Mouse (Mus musculus) ES-E14 (cell line): ENCODE measurements around the gene Myh7b. TPM values are rescaled to one million over a fixed set of nuclear protein-coding genes. Genes with fewer than 3 reads are reported as not detected.
A peak's percentile ranks its signal among the peaks of the same experiment; 100 is the strongest.

Experiments used
- DNase-seq: peaks from one replicate; pipeline ENCODE4 v3.0.0-alpha.2; 2013; ENCODE audit warnings: low read depth, low spot score
- H3K27ac ChIP-seq: 2 replicates; pipeline ENCODE4 v1.5.1; 2012; ENCODE audit warnings: low read depth, mild to moderate bottlenecking, low read length, moderate library complexity, mixed read lengths; ENCODE audit not compliant: poor library complexity, insufficient read depth, severe bottlenecking
- H3K36me3 ChIP-seq: 2 replicates; pipeline ENCODE4 v1.6.1; 2012; ENCODE audit warnings: mild to moderate bottlenecking, low read length, moderate library complexity, mixed read lengths; ENCODE audit not compliant: control insufficient read depth, poor library complexity, insufficient read depth, severe bottlenecking
- H3K4me1 ChIP-seq, 2 experiments: fragments of 150-350 bp in 1 of 2; sonication (generic) in 1 of 2; 2 replicates each; pipeline ENCODE4 v1.6.1; 2012; ENCODE audit warnings: low read length in 2 of 2, mild to moderate bottlenecking in 1 of 2, mixed read lengths in 1 of 2; ENCODE audit not compliant: control insufficient read depth in 2 of 2, insufficient read depth in 2 of 2, poor library complexity in 1 of 2
- H3K4me3 ChIP-seq, 2 experiments: fragments of 150-350 bp in 1 of 2; sonication (generic) in 1 of 2; 2 replicates each; pipeline ENCODE4 v1.5.1; 2012; ENCODE audit warnings: low read length in 2 of 2, low read depth in 1 of 2, mild to moderate bottlenecking in 1 of 2, mixed read lengths in 1 of 2; ENCODE audit not compliant: insufficient read depth in 1 of 2, poor library complexity in 1 of 2, severe bottlenecking in 1 of 2
- H3K9ac ChIP-seq: 2 replicates; pipeline ENCODE4 v1.6.1; 2012; ENCODE audit warnings: low read depth, mild to moderate bottlenecking, low read length, mixed read lengths; ENCODE audit not compliant: poor library complexity, insufficient read depth, severe bottlenecking
- H3K9me3 ChIP-seq: fragments of 150-350 bp; sonication (generic); 2 replicates; pipeline ENCODE4 v1.6.1; 2012; ENCODE audit warnings: low read depth, mild to moderate bottlenecking, low read length; ENCODE audit not compliant: control insufficient read depth, insufficient read depth
- CHD2 ChIP-seq: IDR thresholded peaks from 2 replicates; pipeline ENCODE4 v1.6.1; 2014; ENCODE audit warnings: mild to moderate bottlenecking, low read depth, low read length, inconsistent platforms
- HCFC1 ChIP-seq: IDR thresholded peaks from 2 replicates; pipeline ENCODE4 v1.6.1; 2012; ENCODE audit warnings: low read length, inconsistent platforms, borderline replicate concordance; ENCODE audit not compliant: insufficient read depth
- MAFK ChIP-seq: IDR thresholded peaks from 2 replicates; pipeline ENCODE4 v1.6.1; 2014; ENCODE audit warnings: mild to moderate bottlenecking, low read depth, low read length, inconsistent platforms; ENCODE audit not compliant: insufficient read depth
- ZC3H11A ChIP-seq: IDR thresholded peaks from 2 replicates; pipeline ENCODE4 v1.6.1; 2012; ENCODE audit warnings: low read depth, mild to moderate bottlenecking, inconsistent platforms, low read length, borderline replicate concordance
- ZNF384 ChIP-seq: IDR thresholded peaks from 2 replicates; pipeline ENCODE4 v1.6.1; 2012; ENCODE audit warnings: low read depth, low read length, inconsistent platforms
- in situ Hi-C, 2 experiments: fragments of 600-800 bp; cut with MboI; formaldehyde crosslinking; loops; one replicate each; pipeline ENCODE4 v1.15.1; 2025; ENCODE audit warnings: low sequenced_read_pairs in 2 of 2, inconsistent platforms in 1 of 2; ENCODE audit not compliant: unreplicated experiment in 2 of 2
- total RNA-seq: library from RNA; depleted of rRNA; stranded (reverse); fragments of 300-350 nt; gene quantifications from 2 replicates; pipeline ENCODE4 v1.2.3, GENCODE M21; 2012

Myh7b gene
- total RNA-seq, 1 experiment, result 5.4 TPM

DNA sequence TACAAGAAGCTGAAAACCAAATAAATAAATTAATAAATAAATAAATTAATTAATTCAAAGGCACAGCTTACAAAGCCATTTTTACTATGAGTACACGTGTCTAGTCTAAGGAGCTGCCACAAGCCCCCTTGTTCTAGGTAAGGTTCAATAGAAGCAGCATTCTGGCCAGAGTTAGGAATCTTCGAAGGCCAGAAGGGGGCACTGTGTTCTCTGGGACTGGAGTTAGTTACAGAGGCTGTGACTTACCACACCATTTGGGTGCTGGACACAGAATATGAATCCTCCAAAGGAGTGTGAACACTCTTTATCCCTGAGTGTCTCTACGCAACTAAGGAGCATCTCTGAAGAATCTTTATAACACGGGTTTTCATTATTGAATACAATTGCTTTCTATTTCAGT, 57.4 kb downstream of the Myh7b start:
- TF ChIP-seq CHD2, result no peak
- H3K36me3 ChIP-seq, result no peaks in the 10 kb centered on the region; the same call in 1 of the 2 replicates
- peak; percentile 59 for DNase-seq
- in situ Hi-C loops, result no loop called here
- H3K27ac ChIP-seq, result no peak overlapping the region
- no peak overlapping the region for H3K9ac ChIP-seq
- H3K4me1 ChIP-seq, result no peaks in the 10 kb centered on the region
- H3K4me3 ChIP-seq, result no peak overlapping the region
- H3K9me3 ChIP-seq, result no peaks in the 10 kb centered on the region

- no peaks in the 10 kb centered on the region for H3K36me3 ChIP-seq
- H3K9ac ChIP-seq, result no peak overlapping the region
- no peak for TF ChIP-seq ZNF384
- no peak for TF ChIP-seq ZC3H11A
- no peak for TF ChIP-seq HCFC1
- no peak for TF ChIP-seq MAFK
- no peak for TF ChIP-seq CHD2
- no peak for DNase-seq
- no peak overlapping the region for H3K4me3 ChIP-seq
- H3K27ac ChIP-seq, result no peak overlapping the region
- in situ Hi-C loops, result no loop called here
- no peaks in the 10 kb centered on the region for H3K9me3 ChIP-seq
- no peaks in the 10 kb centered on the region for H3K4me1 ChIP-seq
Measured at GRCm38 (mm10) chr2:155671236-155671635, 60.2 kb downstream of the Myh7b start.

DNA sequence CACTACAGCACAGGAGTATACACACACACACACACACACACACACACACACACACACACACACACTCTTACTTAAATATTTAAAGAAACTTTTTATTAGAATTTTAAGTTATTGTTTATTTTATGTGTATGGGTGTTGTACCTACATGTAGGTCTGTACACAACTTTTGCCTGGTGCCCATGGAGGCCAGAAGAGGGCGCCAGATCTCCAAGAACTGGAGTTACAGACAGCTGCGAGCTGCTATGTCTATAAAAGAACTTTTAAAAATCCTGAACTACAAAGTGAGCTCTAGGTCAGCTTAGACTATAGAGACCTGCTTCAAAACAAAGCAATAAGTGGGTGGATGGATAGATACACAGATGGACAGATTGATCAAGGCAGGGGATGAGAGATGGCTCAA, 62.5 kb downstream of the Myh7b start:
- TF ChIP-seq ZC3H11A (no peak; the same call in 1 of the 2 replicates), MAFK (no peak), HCFC1 (no peak), CHD2 (no peak), ZNF384 (no peak)
- in situ Hi-C loops, result no loop called here
- no peaks in the 10 kb centered on the region for H3K4me1 ChIP-seq
- no peak overlapping the region for H3K27ac ChIP-seq
- DNase-seq, result peak; percentile 56
- no peak overlapping the region for H3K4me3 ChIP-seq
- no peak overlapping the region for H3K9ac ChIP-seq
- no peaks in the 10 kb centered on the region for H3K9me3 ChIP-seq
- no peaks in the 10 kb centered on the region for H3K36me3 ChIP-seq

DNA sequence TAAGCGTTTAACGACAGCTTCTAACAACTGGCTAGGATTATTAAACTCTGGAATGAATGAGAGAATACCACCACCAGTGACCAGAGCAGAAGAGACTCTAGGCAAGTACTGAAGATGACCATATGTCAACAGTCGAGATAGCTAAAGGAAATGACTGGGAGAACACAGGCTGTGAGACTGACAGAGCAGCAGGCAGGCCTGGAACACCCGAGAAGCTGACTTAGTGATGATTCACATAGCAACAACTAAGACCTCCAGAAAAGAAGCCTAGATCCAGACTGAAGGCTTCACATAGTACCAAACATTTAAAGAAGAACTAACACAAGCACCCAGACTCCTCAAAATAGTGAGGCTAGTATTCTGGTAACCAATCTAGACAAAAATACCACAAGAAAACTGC, 64.1 kb downstream of the Myh7b start:
- TF ChIP-seq CHD2, result no peak
- TF ChIP-seq HCFC1, result no peak
- no peak for TF ChIP-seq ZC3H11A
- no peak for TF ChIP-seq MAFK
- TF ChIP-seq ZNF384, result no peak
- no peak overlapping the region for H3K9ac ChIP-seq
- H3K4me1 ChIP-seq, result no peaks in the 10 kb centered on the region
- H3K27ac ChIP-seq, result no peak overlapping the region
- in situ Hi-C loops, result no loop called here
- H3K36me3 ChIP-seq, result no peaks in the 10 kb centered on the region
- DNase-seq, result no peak
- no peak overlapping the region for H3K4me3 ChIP-seq
- no peaks in the 10 kb centered on the region for H3K9me3 ChIP-seq

- Histone ChIP-seq H3K4me3 (no peak overlapping the region), H3K27ac (no peak overlapping the region), H3K36me3 (no peaks in the 10 kb centered on the region), H3K4me1 (no peaks in the 10 kb centered on the region; a peak in 1 of 4 replicates), H3K9ac (no peak overlapping the region), H3K9me3 (no peaks in the 10 kb centered on the region)
- in situ Hi-C loops, result no loop called here
- no peak for DNase-seq
- TF ChIP-seq MAFK (no peak), CHD2 (no peak)
Measured at GRCm38 (mm10) chr2:155679586-155680110, 68.6 kb downstream of the Myh7b start.
